Mouse (Mus musculus): ENCODE measurements around the gene Higd2a. TPM values are rescaled to one million over a fixed set of nuclear protein-coding genes. Genes with fewer than 3 reads are reported as not detected.

Gene Higd2a
- 267 and 285 TPM in 2 replicates for polyA plus RNA-seq (2015; fragmentation: Nextera tagmentation; extraction: Ambion mirVana)

DNA sequence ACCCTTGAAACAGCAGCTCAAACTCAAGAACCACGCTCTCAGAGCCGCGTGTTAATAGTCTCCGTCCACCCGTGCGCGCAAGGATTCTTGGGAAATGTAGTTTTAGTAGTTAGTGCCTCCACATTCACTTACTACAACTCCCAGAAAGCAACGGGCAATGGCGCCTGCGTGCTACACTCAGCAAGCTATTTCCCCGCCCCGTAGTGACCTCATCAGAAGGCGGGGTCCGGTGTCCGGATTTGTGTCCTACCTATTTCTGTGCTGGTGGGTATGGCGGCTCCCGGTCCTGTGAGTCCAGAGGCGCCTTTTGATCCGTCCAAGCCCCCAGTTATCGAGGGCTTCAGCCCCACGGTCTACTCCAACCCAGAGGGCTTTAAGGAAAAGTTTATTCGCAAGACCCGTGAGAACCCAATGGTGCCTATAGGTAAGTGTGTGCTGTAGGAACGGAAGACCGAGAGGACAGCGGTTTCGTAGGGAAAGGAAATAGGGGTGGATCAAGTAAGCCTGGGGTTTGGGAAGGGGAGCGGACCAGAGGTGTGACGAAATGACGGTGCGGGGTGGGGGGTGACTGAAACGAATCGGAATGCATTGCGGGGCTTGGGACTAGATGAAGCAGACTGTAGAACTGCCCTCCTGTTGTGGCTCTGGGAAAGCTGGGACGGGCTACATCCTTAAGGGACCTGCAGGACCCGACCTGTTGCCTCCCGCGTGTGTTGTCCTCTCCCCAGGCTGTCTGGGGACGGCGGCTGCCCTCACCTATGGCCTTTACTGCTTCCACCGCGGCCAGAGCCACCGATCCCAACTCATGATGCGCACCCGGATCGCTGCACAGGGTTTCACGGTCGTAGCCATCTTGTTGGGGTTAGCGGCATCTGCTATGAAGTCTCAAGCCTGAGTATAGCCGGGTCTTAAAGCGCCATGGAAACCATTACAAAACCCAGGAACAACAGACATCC is at the start of gene Higd2a, which contains the start of gene Nop16:
Gene Higd2a, plus strand, starts transcription at position 212 of the 956 bp plus-strand sequence.
Gene Nop16, minus strand, starts transcription at position 95 of the 956 bp plus-strand sequence.
- Histone ChIP-seq H3K4me1 (peaks cover 40% of the 10 kb centered on the region), H3K27me3 (replicated peaks) (no peaks in the 10 kb centered on the region), H3K36me3 (peaks cover 24% of the 10 kb centered on the region), H3K4me3 (replicated peaks) (peak within 1 kb of the TSS; percentile 94), H3K9ac (replicated peaks) (peak within 1 kb of the TSS; percentile 98), H3K9me3 (replicated peaks) (no peaks in the 10 kb centered on the region), H3K27ac (replicated peaks) (peak within 1 kb of the TSS; percentile 97), H3K4me2 (peak within 1 kb of the TSS; percentile 80)
- peak; percentile 96 for ATAC-seq (ENCODE audit: low FRiP score)
- under 1% methylated on average over 51 of the region's 51 CpGs for WGBS

DNA sequence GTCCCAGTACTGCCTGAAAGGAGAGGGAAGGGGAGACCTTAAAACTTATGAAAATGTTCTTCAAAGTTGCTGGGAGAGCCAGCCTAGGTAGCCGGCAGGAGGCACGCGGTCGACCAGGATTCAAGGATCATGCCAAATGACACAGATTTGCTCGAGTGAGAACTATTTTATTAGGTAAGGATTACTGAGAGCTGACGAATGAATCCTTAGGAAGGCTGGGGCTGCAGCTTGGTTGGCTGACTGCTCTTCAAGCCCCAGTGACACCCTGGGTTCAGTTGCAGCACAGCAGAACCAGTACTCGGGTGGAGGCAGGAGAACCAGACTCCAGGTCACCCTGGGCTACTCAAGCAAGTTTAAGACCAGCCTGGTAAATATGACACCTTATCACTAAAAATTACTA is 42.0 kb upstream of the Higd2a start:
- Histone ChIP-seq H3K27me3 (replicated peaks) (no peaks in the 10 kb centered on the region), H3K9me3 (replicated peaks) (no peaks in the 10 kb centered on the region), H3K27ac (replicated peaks) (no peak overlapping the region), H3K4me2 (no peak overlapping the region), H3K9ac (replicated peaks) (no peak overlapping the region), H3K4me3 (replicated peaks) (no peak overlapping the region), H3K4me1 (no peaks in the 10 kb centered on the region), H3K36me3 (peaks cover 68% of the 10 kb centered on the region)
- WGBS = 91% methylated on average over 7 of the region's 7 CpGs
- no peak for ATAC-seq (ENCODE audit: low FRiP score)

DNA sequence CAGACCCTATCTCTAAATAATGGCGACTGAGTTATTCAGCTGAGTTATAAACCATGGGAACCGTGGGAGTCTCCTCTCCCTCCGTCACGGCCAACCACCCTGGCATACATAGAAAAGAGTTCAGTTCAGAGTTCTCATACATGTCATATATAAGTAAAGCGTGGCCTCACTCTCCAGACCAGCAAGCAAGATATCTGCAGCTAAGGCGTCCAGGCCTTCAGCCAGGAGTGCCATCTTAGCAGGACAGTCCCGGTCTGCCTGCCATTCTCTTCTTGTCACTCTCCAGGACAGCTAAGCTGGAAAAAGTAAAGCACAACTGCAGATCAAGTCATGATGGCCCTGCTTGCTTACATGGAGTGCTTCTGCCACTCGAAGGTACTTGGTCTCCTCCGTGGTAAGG is 33.8 kb upstream of the Higd2a start:
- Histone ChIP-seq H3K9me3 (replicated peaks) (no peaks in the 10 kb centered on the region), H3K4me3 (replicated peaks) (no peak overlapping the region), H3K9ac (replicated peaks) (no peak overlapping the region), H3K4me1 (no peaks in the 10 kb centered on the region), H3K27me3 (replicated peaks) (no peaks in the 10 kb centered on the region), H3K4me2 (no peak overlapping the region), H3K27ac (replicated peaks) (no peak overlapping the region), H3K36me3 (peaks cover 89% of the 10 kb centered on the region)
- ATAC-seq (ENCODE audit: low FRiP score) = no peak
- WGBS = 92% methylated on average over 9 of the region's 9 CpGs

DNA sequence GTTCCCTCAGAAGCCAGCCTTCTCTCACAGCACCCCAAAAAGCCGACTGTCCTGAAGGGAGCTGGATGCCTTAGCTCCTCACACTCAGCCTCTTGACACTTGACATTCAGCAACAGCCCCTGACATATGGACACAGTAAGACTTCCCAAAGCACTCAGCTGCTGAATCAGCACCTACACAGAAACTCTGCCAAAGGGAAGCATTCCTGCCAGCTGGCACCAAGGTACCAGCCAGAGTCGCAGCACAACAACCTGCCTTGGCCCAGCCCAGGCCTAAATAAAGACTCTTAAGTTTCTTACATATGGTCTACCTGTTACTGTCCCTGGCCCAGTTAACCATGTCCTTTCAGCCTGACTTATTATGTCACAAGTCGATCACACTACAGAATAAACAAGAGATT is 33.2 kb upstream of the Higd2a start:
- no peak overlapping the region for H3K9ac ChIP-seq (replicated peaks)
- H3K4me2 ChIP-seq = no peak overlapping the region
- no peaks in the 10 kb centered on the region for H3K4me1 ChIP-seq
- no peak overlapping the region for H3K27ac ChIP-seq (replicated peaks)
- no peak for ATAC-seq (ENCODE audit: low FRiP score)
- no peak overlapping the region for H3K4me3 ChIP-seq (replicated peaks)
- H3K36me3 ChIP-seq = peaks cover 88% of the 10 kb centered on the region
- 91% methylated on average over 3 of the region's 3 CpGs for WGBS
- no peaks in the 10 kb centered on the region for H3K9me3 ChIP-seq (replicated peaks)
- H3K27me3 ChIP-seq (replicated peaks) = no peaks in the 10 kb centered on the region

DNA sequence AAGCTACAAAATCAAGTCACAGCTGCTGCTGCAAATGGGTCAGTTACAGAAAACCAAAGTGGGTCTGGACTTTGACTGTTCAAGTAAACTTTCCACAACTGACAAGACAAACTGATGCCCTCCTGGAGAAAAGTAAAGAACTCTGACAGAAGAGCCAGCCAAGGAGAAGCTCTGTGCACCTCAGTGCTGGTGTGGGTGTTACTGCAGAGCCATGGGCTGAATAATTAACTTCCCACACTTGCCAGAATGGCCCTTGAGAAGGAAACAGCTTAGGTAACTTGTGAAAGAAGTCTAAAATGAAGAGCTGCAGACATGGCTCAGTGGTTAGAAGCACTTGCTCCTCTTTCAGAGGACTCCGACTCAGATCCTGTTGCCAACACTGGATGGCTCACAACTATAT is 32.4 kb upstream of the Higd2a start:
- no peak for ATAC-seq (ENCODE audit: low FRiP score)
- H3K4me2 ChIP-seq = no peak overlapping the region
- no peaks in the 10 kb centered on the region for H3K9me3 ChIP-seq (replicated peaks)
- 97% methylated on average over 1 of the region's 1 CpGs for WGBS
- no peak overlapping the region for H3K4me3 ChIP-seq (replicated peaks)
- H3K27me3 ChIP-seq (replicated peaks) = no peaks in the 10 kb centered on the region
- H3K9ac ChIP-seq (replicated peaks) = no peak overlapping the region
- H3K27ac ChIP-seq (replicated peaks) = no peak overlapping the region
- no peaks in the 10 kb centered on the region for H3K4me1 ChIP-seq
- peaks cover 87% of the 10 kb centered on the region for H3K36me3 ChIP-seq

DNA sequence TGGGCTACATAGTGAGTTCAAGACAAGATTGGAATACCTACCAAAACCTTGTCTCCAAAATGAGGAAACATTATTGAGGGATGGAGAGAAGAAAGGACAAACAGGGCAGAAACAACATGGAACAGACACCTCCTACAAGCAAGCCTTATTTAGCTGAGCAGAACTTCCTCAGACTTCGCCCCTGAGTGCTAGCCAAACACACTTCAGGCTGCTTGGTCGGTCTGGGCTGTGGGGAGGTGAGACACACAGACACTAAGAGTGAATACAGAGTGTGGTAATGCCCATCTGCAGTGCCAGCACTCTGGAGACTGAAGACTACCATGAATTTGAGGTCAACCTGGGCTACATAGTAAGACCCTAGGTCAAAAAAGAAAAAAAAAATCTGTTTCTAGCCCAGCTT is 30.4 kb upstream of the Higd2a start:
- Histone ChIP-seq H3K27ac (replicated peaks) (no peak overlapping the region), H3K9ac (replicated peaks) (no peak overlapping the region), H3K27me3 (replicated peaks) (no peaks in the 10 kb centered on the region), H3K4me3 (replicated peaks) (no peak overlapping the region), H3K36me3 (peaks cover 75% of the 10 kb centered on the region), H3K9me3 (replicated peaks) (no peaks in the 10 kb centered on the region), H3K4me2 (no peak overlapping the region), H3K4me1 (peaks cover 14% of the 10 kb centered on the region)
- no peak for ATAC-seq (ENCODE audit: low FRiP score)
- 97% methylated on average over 2 of the region's 2 CpGs for WGBS

DNA sequence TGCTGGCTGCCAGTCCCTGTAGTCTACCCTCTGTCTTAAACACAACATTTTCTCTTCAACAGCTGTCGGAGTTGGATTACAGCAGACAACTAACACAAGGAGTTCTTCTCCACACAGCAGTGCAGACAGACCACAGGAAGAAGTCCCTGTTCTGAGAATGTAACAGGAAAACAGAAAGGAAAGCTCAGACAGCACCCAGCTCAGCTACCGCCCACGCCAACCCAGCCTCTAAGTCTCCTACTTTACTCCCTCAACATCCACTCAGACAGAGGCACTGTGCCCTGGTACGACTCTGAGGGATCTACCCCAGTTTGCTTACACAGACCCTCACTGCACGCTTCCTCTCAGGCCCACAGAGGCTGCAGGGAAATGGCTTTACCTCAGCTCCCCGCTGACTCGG is 29.4 kb upstream of the Higd2a start:
- H3K4me3 ChIP-seq (replicated peaks) = no peak overlapping the region
- no peaks in the 10 kb centered on the region for H3K27me3 ChIP-seq (replicated peaks)
- no peak for ATAC-seq (ENCODE audit: low FRiP score)
- H3K9ac ChIP-seq (replicated peaks) = no peak overlapping the region
- H3K27ac ChIP-seq (replicated peaks) = no peak overlapping the region
- no peaks in the 10 kb centered on the region for H3K9me3 ChIP-seq (replicated peaks)
- peaks cover 71% of the 10 kb centered on the region for H3K36me3 ChIP-seq
- peaks cover 18% of the 10 kb centered on the region for H3K4me1 ChIP-seq
- no peak overlapping the region for H3K4me2 ChIP-seq
- 96% methylated on average over 7 of the region's 7 CpGs for WGBS

DNA sequence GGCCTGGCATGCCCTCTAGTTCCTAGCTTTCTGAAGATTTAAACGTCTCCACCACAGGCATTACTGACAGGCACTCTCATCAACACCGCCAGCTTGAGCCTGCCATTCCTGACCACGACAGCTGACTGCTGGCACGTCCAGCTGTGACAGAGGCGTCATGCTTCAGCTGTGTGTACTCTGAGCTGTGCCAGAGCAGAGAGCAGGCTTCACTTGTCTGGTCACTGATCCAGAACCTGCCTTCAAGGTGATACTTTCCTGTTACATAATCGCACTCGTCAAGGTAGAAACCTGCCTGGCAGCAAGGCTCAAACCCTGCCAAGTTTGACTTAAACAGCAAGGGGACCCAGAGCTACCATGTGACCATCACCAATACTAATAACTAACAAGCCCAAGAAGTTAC is 27.4 kb upstream of the Higd2a start:
- no peak overlapping the region for H3K27ac ChIP-seq (replicated peaks)
- H3K9me3 ChIP-seq (replicated peaks) = no peaks in the 10 kb centered on the region
- no peak overlapping the region for H3K4me2 ChIP-seq
- H3K9ac ChIP-seq (replicated peaks) = no peak overlapping the region
- H3K4me3 ChIP-seq (replicated peaks) = no peak overlapping the region
- peaks cover 22% of the 10 kb centered on the region for H3K4me1 ChIP-seq
- H3K36me3 ChIP-seq = peaks cover 54% of the 10 kb centered on the region
- WGBS = 85% methylated on average over 7 of the region's 7 CpGs
- no peaks in the 10 kb centered on the region for H3K27me3 ChIP-seq (replicated peaks)
- no peak for ATAC-seq (ENCODE audit: low FRiP score)

DNA sequence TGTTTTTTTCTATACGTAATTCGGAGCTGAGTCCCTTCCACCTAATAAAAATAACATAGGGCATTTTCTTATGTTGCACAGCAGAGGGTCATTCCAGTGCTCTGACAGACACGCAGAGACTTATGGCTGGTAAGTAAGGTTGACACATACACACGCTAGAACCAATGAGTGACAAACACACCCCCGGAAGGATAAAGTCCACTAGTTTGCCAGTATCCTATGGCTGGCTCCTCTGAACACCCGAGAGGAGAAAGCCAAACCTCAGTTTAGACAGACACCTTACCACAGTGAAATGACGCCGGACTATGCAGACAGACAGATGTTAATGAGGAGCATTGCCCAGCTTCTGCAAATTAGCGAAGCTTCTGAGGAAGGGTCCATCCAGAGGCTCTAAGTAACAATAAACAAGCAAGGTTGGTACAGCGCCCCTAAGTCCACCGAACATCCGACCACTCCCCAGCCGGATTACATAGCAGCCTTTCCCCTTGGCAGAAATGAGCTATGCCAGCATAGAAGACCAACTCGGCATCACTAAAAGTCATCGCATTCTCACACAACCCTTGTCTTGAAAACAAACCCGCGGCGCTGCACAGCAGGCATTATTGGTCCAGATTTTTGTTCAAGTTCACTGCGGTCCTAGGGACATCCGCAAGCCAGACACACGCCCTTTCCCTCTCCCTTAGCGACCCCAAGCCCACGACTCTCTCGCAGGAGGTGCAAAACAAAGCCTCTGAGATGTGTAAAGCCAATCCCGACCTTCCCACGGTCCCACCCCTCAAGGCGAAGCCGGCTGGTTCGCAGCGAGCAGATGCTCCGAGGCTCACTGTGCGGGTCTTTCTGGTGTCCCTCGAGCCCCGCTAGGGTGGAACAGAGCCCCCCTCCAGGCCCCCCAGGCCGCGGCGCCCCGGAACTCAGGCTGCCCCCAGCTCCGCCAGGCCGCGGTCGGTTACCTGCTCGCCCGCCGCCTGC is 25.5 kb upstream of the Higd2a start:
- peaks cover 22% of the 10 kb centered on the region for H3K4me1 ChIP-seq
- peak overlapping the region; percentile 85 for H3K4me2 ChIP-seq
- no peaks in the 10 kb centered on the region for H3K9me3 ChIP-seq (replicated peaks)
- ATAC-seq (ENCODE audit: low FRiP score) = peak; percentile 69
- no peaks in the 10 kb centered on the region for H3K27me3 ChIP-seq (replicated peaks)
- peak overlapping the region; percentile 99 for H3K4me3 ChIP-seq (replicated peaks)
- H3K27ac ChIP-seq (replicated peaks) = peak overlapping the region; percentile 88
- H3K9ac ChIP-seq (replicated peaks) = peak overlapping the region; percentile 96
- WGBS = 15% methylated on average over 38 of the region's 45 CpGs
- peaks cover 34% of the 10 kb centered on the region for H3K36me3 ChIP-seq

DNA sequence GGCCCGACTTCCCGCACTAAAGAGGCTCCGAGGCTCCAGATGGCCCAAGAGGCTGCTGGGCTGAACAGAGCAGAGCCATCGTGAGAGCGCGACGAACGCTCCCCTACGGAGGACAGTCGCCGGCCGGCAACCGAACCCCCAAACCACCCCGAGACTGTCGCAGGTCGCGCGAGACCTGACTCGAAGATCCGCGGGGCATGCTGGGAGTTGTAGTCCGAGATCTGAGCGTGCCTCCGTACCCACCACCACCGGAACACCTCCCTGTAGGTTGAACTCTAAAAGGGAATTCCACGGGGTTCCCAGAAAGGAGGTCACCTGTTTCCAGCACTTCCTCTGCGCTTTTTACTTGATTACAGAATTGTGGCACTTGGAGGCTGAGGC is 24.8 kb upstream of the Higd2a start, which contains the start of gene 4833439L19Rik:
Gene 4833439L19Rik, minus strand, starts transcription at position 235 of the 381 bp plus-strand sequence.
- under 1% methylated on average over 26 of the region's 27 CpGs for whole genome bisulfite sequencing
- Histone ChIP-seq H3K4me1 (peaks cover 22% of the 10 kb centered on the region), H3K27me3 (replicated peaks) (no peaks in the 10 kb centered on the region), H3K4me2 (peak within 1 kb of the TSS; percentile 85), H3K27ac (replicated peaks) (peak within 1 kb of the TSS; percentile 88), H3K4me3 (replicated peaks) (peak within 1 kb of the TSS; percentile 99), H3K9ac (replicated peaks) (peak within 1 kb of the TSS; percentile 96), H3K36me3 (peaks cover 28% of the 10 kb centered on the region), H3K9me3 (replicated peaks) (no peaks in the 10 kb centered on the region)
- peak; percentile 96 for ATAC-seq (ENCODE audit: low FRiP score)

DNA sequence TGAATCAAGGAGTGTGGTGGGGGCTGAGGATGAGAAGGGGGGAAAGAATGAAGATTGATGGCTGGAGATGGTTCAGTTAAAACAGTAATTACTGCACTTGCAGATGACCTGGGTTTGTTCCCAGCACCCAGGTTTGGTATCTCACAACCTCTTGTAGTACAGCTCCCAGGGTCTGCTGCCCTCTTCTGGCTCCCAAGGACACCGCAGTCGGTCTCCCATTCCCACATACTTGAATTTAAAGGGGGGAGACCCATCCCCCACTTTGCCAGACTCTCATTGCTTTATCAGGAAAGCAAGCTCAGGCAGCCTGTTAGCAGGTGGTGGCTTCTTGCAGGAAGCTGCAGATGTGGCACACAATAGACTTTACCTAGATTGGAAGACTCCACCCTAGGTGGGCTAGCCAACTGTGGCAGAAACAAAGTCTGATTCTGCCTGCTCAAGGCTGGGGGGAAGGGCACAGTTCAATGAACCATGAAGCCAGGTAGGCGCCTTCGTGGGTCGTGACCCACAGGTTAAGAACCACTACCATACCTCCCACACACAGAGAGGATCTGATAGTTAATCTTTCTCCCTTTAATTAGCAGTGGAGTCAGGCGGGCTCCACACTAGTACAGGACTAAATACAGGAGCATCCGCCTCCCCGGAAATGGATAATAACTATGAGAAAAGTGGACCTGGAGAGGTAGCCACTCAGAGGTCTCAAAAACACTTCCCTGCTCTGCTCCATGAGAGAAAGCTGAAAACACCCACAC is 24.2 kb upstream of the Higd2a start:
- H3K36me3 ChIP-seq = peaks cover 22% of the 10 kb centered on the region
- H3K9ac ChIP-seq (replicated peaks) = peak overlapping the region; percentile 96
- ATAC-seq (ENCODE audit: low FRiP score) = peak; percentile 64
- H3K4me1 ChIP-seq = peaks cover 22% of the 10 kb centered on the region
- peak overlapping the region; percentile 99 for H3K4me3 ChIP-seq (replicated peaks)
- no peaks in the 10 kb centered on the region for H3K9me3 ChIP-seq (replicated peaks)
- 57% methylated on average over 8 of the region's 8 CpGs for WGBS
- H3K4me2 ChIP-seq = peak overlapping the region; percentile 85
- H3K27me3 ChIP-seq (replicated peaks) = no peaks in the 10 kb centered on the region
- H3K27ac ChIP-seq (replicated peaks) = peak overlapping the region; percentile 88

Measured in neural tube, embryonic 15.5 days (tissue).